Comparison of ENCODE assay signal across 10 mouse cellular contexts in the genomic region with DNA sequence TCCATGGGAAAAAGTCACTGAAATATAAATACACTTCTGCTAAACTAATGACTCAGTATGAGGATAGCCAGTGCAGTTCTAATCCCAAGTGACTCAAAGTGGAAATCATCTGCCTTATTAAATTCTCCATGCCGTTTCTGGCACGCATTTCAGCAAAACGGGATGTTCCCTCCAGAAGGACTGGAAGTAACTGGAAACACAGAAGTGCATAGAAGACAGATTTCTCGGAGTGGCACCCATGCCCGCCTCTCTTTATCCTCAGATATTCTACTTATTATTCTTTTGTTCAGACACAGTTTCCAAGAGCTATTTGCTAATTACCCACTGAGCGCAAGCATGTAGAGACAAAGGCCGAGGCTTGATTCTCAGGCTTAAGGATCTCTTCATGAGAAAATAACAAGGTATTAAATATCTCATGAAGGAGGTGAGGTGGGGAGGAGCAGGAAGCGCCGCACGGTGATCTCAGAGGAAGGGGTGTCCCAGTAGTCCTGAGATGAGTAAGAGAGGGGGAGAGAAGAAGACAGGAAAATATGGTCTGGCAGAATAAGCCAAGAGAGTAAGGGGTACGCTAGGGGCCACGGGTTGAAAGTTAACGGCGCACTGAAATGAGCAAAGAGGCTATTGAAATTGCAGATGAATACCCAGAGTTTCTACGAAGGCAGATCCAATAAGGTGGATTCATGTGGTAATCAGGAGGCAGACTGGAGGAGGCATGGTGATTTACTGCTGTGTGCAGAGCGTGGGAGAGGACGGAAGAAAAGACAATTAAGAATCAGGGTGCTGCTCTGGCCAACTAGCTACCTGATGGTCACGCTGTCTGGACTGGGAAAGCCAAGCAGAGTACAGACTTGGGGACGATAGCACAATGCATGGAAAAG.
DNase-seq lines count a peak whose midpoint lies in the region; ATAC-seq lines count a peak whose summit lies in the region.
"Had no signal": no experiment of that assay in that cellular context is flagged by ENCODE, and none has a peak within 500 bp of the region (broad histone marks: within the 10 kb centered on the region; RNA-seq: fewer than 3 reads in every experiment).

No protein-coding gene starts in this region.

- H3K27ac ChIP-seq in liver, embryonic 12.5 days: no peak overlapping the region
- H3K27ac ChIP-seq: lung, embryonic 15.5 days had no signal

- H3K27me3 ChIP-seq in liver, embryonic 12.5 days (replicated peaks): no peaks in the 10 kb centered on the region
- H3K27me3 ChIP-seq: lung, embryonic 15.5 days had no signal

- peaks cover 2% of the 10 kb centered on the region; the same call in 1 of the 2 replicates for H3K36me3 ChIP-seq in liver, embryonic 12.5 days
- H3K36me3 ChIP-seq: lung, embryonic 15.5 days had no signal

- WGBS in liver, embryonic 12.5 days (ENCODE audit: insufficient replicate concordance): 80% methylated on average over 19 of the region's 19 CpGs

- H3K4me2 ChIP-seq in liver, embryonic 12.5 days: no peak overlapping the region
- H3K4me2 ChIP-seq: lung, embryonic 15.5 days had no signal

- H3K9me3 ChIP-seq in liver, embryonic 12.5 days (replicated peaks): no peaks in the 10 kb centered on the region
- H3K9me3 ChIP-seq: lung, embryonic 15.5 days had no signal

- no peak for DNase-seq in frontal cortex, postnatal 25 days (ENCODE audit: low spot score in 2 of 2)
- peak; percentile 10 for DNase-seq in urinary bladder, postnatal 14 days (ENCODE audit: low spot score)
- DNase-seq in urinary bladder, adult 18-20 months (ENCODE audit: low spot score in 2 of 2): no peak
- peak; percentile 58 to 59 for DNase-seq in layer of hippocampus, adult 8-10 months (ENCODE audit: low spot score in 2 of 2)
- DNase-seq in thymus, postnatal 36 days: no peak
- DNase-seq in adipocyte (ENCODE audit: low spot score): no peak

- ATAC-seq in frontal cortex, adult (ENCODE audit: low TSS enrichment): peak; percentile 38; the same call in 1 of the 2 replicates
- no peak for ATAC-seq in liver, embryonic 12.5 days

- H3K9ac ChIP-seq in liver, embryonic 12.5 days: no peak overlapping the region
- H3K9ac ChIP-seq: lung, embryonic 15.5 days had no signal

- H3K4me3 ChIP-seq in liver, embryonic 12.5 days: no peak overlapping the region
- H3K4me3 ChIP-seq: erythroblast, embryonic 14.5 days; lung, embryonic 15.5 days had no signal

- no peaks in the 10 kb centered on the region for H3K4me1 ChIP-seq in liver, embryonic 12.5 days
- H3K4me1 ChIP-seq: lung, embryonic 15.5 days had no signal

Comparison
In these comparisons a context has a peak if more than half of its experiments do, and no peak if none do; other contexts are left out.
1. DNase-seq: peak in urinary bladder, postnatal 14 days (single experiment) and layer of hippocampus, adult 8-10 months (2 of 2); none in frontal cortex, postnatal 25 days (0 of 2), urinary bladder, adult 18-20 months (0 of 2), thymus, postnatal 36 days (0 of 2) and adipocyte (single experiment).